Mouse (Mus musculus): ENCODE measurements around the gene Ap1ar. TPM values are rescaled to one million over a fixed set of nuclear protein-coding genes. Genes with fewer than 3 reads are reported as not detected.

The Ap1ar gene
- polyA plus RNA-seq, 1 experiment from 2014 or later, result 99.6 TPM

- Histone ChIP-seq H3K4me1 (replicated peaks; ENCODE audit: control insufficient read depth, insufficient read depth, low read length) (no peaks in the 10 kb centered on the region), H3K36me3 (ENCODE audit: control insufficient read depth, insufficient read depth) (no peaks in the 10 kb centered on the region), H3K9me3 (ENCODE audit: control insufficient read depth) (no peaks in the 10 kb centered on the region), H3K4me3 (ENCODE audit: low read depth, low read length) (no peak overlapping the region), H3K4me2 (replicated peaks; ENCODE audit: low read depth) (no peak overlapping the region), H3K9ac (ENCODE audit: low read depth, low read length) (no peak overlapping the region), H3K27me3 (replicated peaks; ENCODE audit: control insufficient read depth, insufficient read depth, low read length) (no peaks in the 10 kb centered on the region), H3K27ac (ENCODE audit: low read depth, low read length) (no peak overlapping the region)
- ATAC-seq, result no peak
- TF ChIP-seq CTCF (IDR thresholded peaks at IDR 0.05; ENCODE audit: low read depth), result no peak
- 60% methylated on average over 6 of the region's 6 CpGs for WGBS
Measured at GRCm38 (mm10) chr3:127782921-127783320, 54.4 kb downstream of the Ap1ar start.

- no peak for TF ChIP-seq CTCF (IDR thresholded peaks at IDR 0.05; ENCODE audit: low read depth)
- WGBS, result 90% methylated on average over 9 of the region's 9 CpGs
Measured at GRCm38 (mm10) chr3:127780921-127781320, 56.4 kb downstream of the Ap1ar start.

GRCm38 (mm10) chr3:127780021-127780644 is 57.2 kb downstream of the Ap1ar start, which contains the start of gene Alpk1:
TSS of gene Alpk1 (minus strand) at chr3:127780527.
- Histone ChIP-seq H3K27ac (ENCODE audit: low read depth, low read length) (peak within 1 kb of the TSS; percentile 72), H3K27me3 (replicated peaks; ENCODE audit: control insufficient read depth, insufficient read depth, low read length) (no peaks in the 10 kb centered on the region), H3K36me3 (ENCODE audit: control insufficient read depth, insufficient read depth) (no peaks in the 10 kb centered on the region), H3K4me1 (replicated peaks; ENCODE audit: control insufficient read depth, insufficient read depth, low read length) (no peaks in the 10 kb centered on the region), H3K4me2 (replicated peaks; ENCODE audit: low read depth) (peak within 1 kb of the TSS; percentile 60), H3K9ac (ENCODE audit: low read depth, low read length) (0 out of 2 replicates have a peak within 1 kb of the TSS, but pooled peaks have one; percentile 2), H3K9me3 (ENCODE audit: control insufficient read depth) (no peaks in the 10 kb centered on the region), H3K4me3 (ENCODE audit: low read depth, low read length) (peak within 1 kb of the TSS; percentile 52)
- peak; percentile 93 for ATAC-seq
- TF ChIP-seq CTCF (IDR thresholded peaks at IDR 0.05; ENCODE audit: low read depth), result peak; percentile 74
- WGBS, result under 1% methylated on average over 24 of the region's 24 CpGs

More at GRCm38 (mm10) chr3:127780921-127781320, 56.4 kb downstream of the Ap1ar start:
- ATAC-seq, result no peak
- H3K27me3 ChIP-seq (replicated peaks; ENCODE audit: control insufficient read depth, insufficient read depth, low read length), result no peaks in the 10 kb centered on the region
- no peaks in the 10 kb centered on the region for H3K4me1 ChIP-seq (replicated peaks; ENCODE audit: control insufficient read depth, insufficient read depth, low read length)
- H3K36me3 ChIP-seq (ENCODE audit: control insufficient read depth, insufficient read depth), result no peaks in the 10 kb centered on the region
- no peak overlapping the region for H3K9ac ChIP-seq (ENCODE audit: low read depth, low read length)
- no peak overlapping the region for H3K4me3 ChIP-seq (ENCODE audit: low read depth, low read length)
- H3K4me2 ChIP-seq (replicated peaks; ENCODE audit: low read depth), result no peak overlapping the region
- no peak overlapping the region for H3K27ac ChIP-seq (ENCODE audit: low read depth, low read length)
- no peaks in the 10 kb centered on the region for H3K9me3 ChIP-seq (ENCODE audit: control insufficient read depth)

GRCm38 (mm10) chr3:127769146-127769545 is 68.2 kb downstream of the Ap1ar start:
- Histone ChIP-seq H3K4me2 (replicated peaks; ENCODE audit: low read depth) (no peak overlapping the region), H3K27ac (ENCODE audit: low read depth, low read length) (no peak overlapping the region), H3K36me3 (ENCODE audit: control insufficient read depth, insufficient read depth) (no peaks in the 10 kb centered on the region), H3K9ac (ENCODE audit: low read depth, low read length) (no peak overlapping the region), H3K4me3 (ENCODE audit: low read depth, low read length) (no peak overlapping the region), H3K27me3 (replicated peaks; ENCODE audit: control insufficient read depth, insufficient read depth, low read length) (no peaks in the 10 kb centered on the region), H3K4me1 (replicated peaks; ENCODE audit: control insufficient read depth, insufficient read depth, low read length) (no peaks in the 10 kb centered on the region), H3K9me3 (ENCODE audit: control insufficient read depth) (no peaks in the 10 kb centered on the region)
- WGBS, result 80% methylated on average over 11 of the region's 11 CpGs
- no peak for TF ChIP-seq CTCF (IDR thresholded peaks at IDR 0.05; ENCODE audit: low read depth)
- no peak for ATAC-seq

- ATAC-seq, result no peak
- no peak overlapping the region for H3K4me2 ChIP-seq (replicated peaks; ENCODE audit: low read depth)
- 79% methylated on average over 3 of the region's 3 CpGs for WGBS
- no peak overlapping the region for H3K4me3 ChIP-seq (ENCODE audit: low read depth, low read length)
- H3K9ac ChIP-seq (ENCODE audit: low read depth, low read length), result no peak overlapping the region
- no peaks in the 10 kb centered on the region for H3K4me1 ChIP-seq (replicated peaks; ENCODE audit: control insufficient read depth, insufficient read depth, low read length)
- H3K27ac ChIP-seq (ENCODE audit: low read depth, low read length), result no peak overlapping the region
- no peaks in the 10 kb centered on the region for H3K27me3 ChIP-seq (replicated peaks; ENCODE audit: control insufficient read depth, insufficient read depth, low read length)
- no peak for TF ChIP-seq CTCF (IDR thresholded peaks at IDR 0.05; ENCODE audit: low read depth)
- H3K9me3 ChIP-seq (ENCODE audit: control insufficient read depth), result no peaks in the 10 kb centered on the region
- H3K36me3 ChIP-seq (ENCODE audit: control insufficient read depth, insufficient read depth), result no peaks in the 10 kb centered on the region
Measured at GRCm38 (mm10) chr3:127765971-127766370, 71.4 kb downstream of the Ap1ar start.

GRCm38 (mm10) chr3:127764541-127764940 is 72.8 kb downstream of the Ap1ar start:
- Histone ChIP-seq H3K9ac (ENCODE audit: low read depth, low read length) (no peak overlapping the region), H3K4me2 (replicated peaks; ENCODE audit: low read depth) (no peak overlapping the region), H3K4me3 (ENCODE audit: low read depth, low read length) (no peak overlapping the region), H3K36me3 (ENCODE audit: control insufficient read depth, insufficient read depth) (no peaks in the 10 kb centered on the region), H3K9me3 (ENCODE audit: control insufficient read depth) (no peaks in the 10 kb centered on the region), H3K27me3 (replicated peaks; ENCODE audit: control insufficient read depth, insufficient read depth, low read length) (no peaks in the 10 kb centered on the region), H3K4me1 (replicated peaks; ENCODE audit: control insufficient read depth, insufficient read depth, low read length) (no peaks in the 10 kb centered on the region), H3K27ac (ENCODE audit: low read depth, low read length) (no peak overlapping the region)
- TF ChIP-seq CTCF (IDR thresholded peaks at IDR 0.05; ENCODE audit: low read depth), result peak; percentile 46
- 70% methylated on average over 5 of the region's 5 CpGs for whole genome bisulfite sequencing
- ATAC-seq, result no peak

Measured in intestine, postnatal 0 days (tissue).